Mouse (Mus musculus) lung, postnatal 0 days (tissue): ENCODE data around the gene Treml1.

Experiments
- CTCF ChIP-seq: IDR thresholded peaks from 2 replicates; pipeline ENCODE4 v1.5.1; 2016; ENCODE audit warnings: antibody characterized with exemption, mild to moderate bottlenecking
- EP300 ChIP-seq: IDR thresholded peaks from 2 replicates; pipeline ENCODE4 v1.6.1; 2016; ENCODE audit warnings: antibody characterized with exemption, mild to moderate bottlenecking, control low read depth

DNA sequence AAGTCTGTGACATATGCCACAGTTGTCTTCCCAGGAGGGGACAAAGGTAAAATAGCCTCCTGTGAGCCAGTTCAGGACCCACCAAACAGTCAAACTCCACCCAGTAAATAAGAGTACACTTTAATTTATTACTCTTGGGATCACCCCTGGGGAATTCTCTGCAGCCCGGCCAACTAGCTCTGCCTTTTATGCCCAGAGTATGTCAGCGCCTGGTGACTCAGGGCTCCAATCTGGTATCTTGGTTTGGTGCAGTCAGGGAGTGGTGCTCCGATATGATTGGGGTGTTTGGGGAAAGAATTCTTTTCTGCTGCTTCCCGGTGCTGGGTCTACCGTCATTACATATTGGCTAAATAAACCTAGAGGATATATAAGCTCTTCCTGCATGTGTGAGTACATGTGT is 7.1 kb downstream of the Treml1 start:
- no peak for TF ChIP-seq EP300
- TF ChIP-seq CTCF, result no peak
